Mouse (Mus musculus) activated CD4-positive, CD25-positive, alpha-beta regulatory T cell, adult 4 months (primary cell): ENCODE data around the gene Tln2. TPM values are rescaled to one million over a fixed set of nuclear protein-coding genes. Genes with fewer than 3 reads are reported as not detected.

Experiments
- ATAC-seq: one replicate; pipeline ENCODE4 v1.8.0; 2017
- polyA plus RNA-seq, 2 experiments: library from polyadenylated mRNA; unstranded; fragments of 100-300 nt; shearing (Covaris generic); gene quantifications; one replicate each; pipeline ENCODE4 v1.2.1; 2017

Tln2 gene
- polyA plus RNA-seq, 2 experiments from 2014 or later = 0.34 to 0.48 TPM

DNA sequence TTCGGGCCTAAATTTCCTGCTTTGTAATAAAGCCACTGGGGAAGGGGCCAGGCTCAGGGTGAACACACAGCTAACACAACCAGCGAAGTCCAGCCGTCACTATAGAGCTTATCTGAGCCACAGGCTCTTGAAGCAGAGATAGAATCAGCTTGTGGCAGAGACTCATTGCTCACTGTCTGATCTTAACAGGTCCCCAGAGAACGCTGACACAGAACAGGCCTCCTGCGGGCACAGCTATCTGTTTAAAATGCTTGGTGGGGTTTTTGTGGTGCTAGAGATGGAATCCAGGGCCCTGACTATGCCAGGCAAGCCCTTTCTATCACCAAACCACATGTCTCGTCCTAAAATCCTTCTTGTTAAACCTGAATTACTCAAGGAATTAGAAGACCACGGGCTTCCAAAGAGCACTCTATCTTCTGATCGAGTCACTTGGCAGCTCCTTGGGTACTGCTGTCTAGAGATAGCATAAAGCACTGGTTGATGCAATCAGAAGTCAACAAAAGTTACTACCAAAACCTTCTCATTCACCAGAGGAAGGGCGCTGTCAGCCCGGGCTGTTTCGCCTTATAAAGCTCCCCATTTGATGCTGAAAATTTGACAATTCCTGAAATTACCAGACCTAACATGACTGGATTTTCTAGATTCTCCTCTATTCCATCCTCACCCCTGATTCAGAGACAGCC is 95.9 kb downstream of the Tln2 start:
- ATAC-seq = no peak

DNA sequence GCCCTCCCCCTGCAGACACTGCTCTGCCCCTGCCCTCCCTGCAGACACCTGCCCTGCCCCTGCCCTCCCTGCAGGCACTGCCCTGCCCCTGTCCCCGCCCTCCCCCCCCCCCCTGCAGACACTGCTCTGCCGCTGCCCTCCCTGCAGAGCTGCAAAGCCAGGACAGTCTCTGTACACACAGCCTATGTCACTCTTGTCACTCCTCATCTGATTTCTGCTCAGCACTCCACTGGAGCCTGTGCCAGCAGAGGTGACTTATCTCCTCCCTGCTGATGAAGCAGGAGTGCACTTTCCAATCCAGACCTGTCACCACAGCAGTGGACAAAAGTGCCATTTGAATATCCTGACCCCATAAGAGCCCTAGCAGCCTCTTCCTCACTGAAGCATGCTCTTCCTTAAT is 118.0 kb downstream of the Tln2 start:
- no peak for ATAC-seq

DNA sequence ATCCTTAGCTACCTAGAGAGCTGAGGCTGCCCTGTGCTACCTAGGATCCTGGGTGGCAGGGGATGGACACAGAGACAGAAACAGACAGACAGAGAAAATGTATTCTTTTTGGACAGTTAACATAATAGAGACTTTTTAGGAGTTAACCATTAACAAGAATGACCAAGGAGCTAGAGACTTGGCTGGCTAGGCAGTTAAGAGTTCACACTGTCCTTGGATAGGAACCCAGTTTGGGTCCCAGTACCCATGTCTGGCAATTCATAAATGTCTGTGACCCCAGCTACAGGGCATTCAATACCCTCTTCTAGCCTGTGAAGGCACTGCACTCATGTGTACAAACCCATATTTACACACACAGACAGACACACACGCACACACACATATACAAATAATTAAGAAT is 122.0 kb downstream of the Tln2 start:
- no peak for ATAC-seq

DNA sequence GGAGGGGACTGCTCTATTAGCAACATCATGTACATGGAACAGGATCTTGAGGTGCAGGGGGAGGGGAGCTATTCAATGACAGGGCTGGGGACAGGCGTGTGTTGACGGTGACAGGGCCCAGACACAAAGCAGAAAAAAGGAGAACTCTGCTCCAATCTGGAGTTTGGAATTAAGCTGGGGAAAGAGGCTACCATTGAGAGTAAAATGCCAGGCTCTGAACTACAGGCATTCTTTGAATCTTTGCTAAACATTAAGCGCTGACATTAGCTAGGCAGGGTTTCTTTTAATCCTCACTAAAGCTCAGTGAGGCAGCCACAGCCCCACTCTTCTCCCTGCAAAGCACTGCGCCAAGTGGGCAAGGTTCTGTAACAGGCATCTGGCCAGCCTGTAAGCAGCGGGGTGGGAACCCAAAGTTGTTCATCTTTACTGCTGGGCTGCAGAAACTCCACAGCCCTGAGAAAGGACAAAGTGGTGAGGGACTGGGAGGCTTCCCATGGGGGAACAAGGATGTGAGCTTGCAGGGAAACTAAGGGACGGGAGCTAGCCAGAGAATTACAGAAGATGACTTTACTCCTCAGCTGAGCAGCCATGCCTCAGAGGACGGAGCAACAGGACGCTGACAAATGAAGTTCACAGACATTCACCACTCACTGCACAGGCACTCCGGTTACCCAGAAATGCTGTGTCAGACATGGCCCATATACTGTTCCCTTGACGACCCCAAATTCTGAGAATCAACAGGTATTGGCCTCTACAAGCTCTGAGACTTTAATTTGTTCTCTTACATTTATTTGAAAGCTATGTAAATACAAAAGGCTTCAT is 124.0 kb downstream of the Tln2 start:
- ATAC-seq = no peak

DNA sequence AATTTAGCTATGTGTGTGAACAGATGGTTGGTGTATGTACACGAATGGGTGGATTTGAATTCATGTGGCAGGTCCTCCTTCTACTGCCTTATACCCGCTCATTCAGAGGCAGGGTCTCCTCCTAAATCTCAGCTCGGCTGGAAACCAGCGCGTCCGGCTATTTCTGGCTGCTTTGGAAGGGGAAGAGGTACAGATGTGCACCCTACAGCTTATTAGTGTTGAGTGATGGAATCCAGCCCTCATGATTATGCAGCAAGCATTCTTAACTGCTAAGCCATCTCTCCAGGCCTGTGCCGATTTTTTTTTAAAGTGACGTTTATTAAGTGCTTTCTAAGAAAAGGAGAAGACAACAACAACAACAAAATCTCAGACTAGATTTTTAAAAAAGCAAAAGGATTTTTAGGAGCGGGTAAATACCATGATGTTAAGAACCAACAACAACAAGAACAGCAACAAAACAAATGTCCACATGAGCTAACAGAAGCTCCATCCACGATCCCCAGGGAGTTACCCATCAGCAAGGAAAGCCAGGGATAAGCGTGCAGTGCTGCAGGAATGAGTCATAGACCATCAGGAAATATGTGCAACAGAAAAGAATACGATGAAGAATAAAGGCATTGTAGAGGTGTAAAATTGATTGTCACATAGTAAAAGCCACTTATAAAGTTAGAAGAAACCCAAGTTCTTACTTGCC is 130.2 kb downstream of the Tln2 start:
- no peak for ATAC-seq

DNA sequence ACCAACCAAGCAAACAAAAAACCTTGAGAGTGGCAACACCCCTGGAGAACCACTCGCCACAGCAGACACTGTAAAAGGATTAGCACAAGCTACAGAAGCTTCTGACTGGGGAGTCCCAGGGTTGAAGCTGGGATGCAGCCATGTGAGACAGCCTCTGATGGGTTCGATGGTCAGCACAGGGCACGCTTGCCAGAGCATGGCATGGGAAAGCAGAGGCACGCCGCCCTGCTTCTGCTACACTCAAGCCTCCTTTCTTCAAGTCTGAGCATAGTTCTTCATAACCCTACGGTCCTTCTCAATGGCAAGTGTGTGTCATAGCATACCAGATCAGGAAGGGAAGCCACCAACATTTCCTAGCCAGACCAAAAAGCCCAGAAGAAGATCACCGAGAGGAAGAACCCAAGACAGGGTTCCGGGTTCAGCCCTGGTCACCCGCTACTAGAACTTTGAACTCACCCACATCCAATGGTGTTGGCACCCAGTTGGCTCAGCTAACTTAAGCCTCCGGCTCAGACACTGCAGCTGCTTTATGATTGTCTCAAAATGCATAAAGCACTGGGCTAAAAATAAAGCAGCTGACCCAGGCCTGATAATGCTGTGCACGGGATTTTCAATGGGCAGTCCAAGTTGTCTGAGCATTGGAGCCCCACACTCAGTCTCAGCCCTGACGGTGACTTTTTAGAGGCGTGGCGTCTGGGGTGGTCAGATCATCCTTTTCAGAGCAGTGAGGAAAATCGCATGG is 131.0 kb downstream of the Tln2 start:
- ATAC-seq = no peak

DNA sequence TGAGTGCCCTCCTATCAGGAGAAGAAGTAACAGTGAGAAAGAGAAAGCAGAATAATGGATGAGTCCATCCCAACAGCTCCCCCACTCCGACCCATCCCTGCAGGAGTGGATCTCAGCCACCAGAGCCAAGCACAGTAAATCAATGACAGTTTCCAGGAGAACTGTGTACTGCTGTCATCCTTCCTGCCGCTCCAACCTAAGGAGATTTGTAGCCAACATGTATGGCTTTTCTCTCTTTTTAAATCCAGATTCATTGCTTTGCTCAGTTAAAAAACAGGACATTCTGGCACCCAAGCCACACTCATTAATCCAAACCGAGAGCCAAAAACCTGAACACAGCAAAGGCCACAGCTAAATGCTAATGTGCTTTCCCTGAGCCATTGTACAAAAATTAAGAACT is 133.2 kb downstream of the Tln2 start:
- no peak for ATAC-seq

DNA sequence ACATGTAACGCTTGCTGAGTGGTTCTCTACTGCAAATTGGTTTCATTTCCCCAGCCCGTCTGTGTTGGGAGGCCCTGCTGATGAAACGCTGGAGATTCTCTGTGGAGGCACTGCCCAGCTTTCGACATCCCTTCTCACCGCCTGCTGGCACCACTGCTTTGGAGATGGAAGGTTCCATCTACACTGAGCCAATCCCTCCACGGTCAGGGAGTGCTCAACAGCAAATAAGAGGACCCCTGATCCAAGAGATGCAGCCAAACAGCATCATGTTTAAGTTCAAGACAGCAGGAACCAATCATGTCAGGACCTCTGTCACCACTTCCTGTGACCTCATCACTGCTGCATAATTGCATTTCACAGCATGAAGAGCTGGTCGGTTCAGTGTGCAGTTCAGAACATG is 135.4 kb downstream of the Tln2 start:
- ATAC-seq = no peak

DNA sequence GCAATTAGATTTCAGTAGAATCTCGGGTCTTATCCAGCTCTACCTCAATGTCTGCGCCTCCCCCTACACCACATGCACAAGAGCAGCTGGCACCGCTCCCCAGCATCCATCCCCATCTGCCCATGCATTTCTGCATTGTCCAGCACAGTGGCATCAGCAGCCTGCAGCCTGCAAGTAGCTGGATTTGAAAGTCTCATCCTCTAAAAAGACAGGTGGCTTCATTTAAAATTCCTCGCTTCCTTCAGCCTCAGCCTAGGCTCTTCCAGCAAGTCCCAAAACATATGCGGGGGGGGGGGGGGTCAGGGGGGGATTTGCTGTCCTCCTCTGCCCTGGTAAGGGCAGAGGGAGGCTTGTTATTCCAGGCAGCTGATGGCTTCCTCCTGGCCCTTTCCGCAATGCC is 141.4 kb downstream of the Tln2 start:
- ATAC-seq = no peak

DNA sequence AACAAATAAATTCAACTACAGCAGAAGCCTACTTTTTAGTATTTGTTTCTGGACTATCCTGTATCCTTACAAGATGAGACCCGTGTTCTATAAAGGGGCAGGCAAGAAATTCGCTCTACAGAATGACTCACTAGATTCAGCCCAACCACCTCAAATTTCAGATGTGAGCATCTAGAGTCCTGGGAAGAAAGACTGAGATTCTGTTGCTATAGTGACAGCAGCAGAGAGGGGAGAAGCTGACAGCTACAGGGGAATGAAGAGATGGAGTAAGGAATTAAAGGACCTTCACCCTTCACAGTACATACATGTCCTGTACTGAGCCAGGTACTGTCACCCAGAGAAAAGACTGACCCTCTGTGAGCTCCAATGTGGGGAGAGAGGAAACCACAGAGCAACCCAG is 148.8 kb downstream of the Tln2 start:
- ATAC-seq = no peak

DNA sequence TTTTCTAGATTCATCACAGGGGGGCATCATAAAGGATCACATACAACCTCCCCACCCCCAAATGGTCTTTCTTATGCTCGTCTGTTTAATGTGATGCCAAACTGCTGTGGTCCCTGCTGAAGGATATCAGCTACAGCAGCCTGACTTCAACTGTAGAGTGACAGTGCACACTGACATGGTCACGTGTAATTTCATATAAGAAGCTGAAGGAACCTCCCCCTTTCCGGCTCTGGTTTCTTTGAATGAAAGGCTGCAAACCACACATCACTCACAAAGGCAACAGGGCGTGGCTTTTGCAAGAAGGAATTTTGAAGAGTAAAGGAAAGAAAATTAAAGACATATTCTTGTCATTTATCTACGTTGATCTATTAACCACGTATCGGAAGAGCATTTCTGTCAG is 154.8 kb downstream of the Tln2 start:
- no peak for ATAC-seq

DNA sequence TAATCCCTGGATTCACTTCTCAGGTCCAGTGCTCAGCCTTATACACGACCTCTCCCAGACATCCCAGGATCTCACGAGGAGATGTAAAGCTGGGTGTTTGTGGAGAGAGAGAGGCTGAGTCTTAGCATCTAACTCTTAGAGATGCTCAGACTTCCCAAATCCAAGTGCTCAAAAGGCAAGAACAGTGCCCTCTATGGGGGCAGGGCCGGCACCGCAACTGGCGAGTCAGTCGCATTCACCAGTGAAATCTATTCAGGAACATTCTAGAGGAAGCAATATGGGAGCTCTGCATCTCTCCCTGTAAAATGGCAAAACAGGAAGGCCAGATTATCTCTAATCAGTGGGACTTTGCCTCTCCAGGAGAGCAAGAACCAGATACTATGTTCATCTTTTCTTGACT is 159.9 kb downstream of the Tln2 start:
- no peak for ATAC-seq

DNA sequence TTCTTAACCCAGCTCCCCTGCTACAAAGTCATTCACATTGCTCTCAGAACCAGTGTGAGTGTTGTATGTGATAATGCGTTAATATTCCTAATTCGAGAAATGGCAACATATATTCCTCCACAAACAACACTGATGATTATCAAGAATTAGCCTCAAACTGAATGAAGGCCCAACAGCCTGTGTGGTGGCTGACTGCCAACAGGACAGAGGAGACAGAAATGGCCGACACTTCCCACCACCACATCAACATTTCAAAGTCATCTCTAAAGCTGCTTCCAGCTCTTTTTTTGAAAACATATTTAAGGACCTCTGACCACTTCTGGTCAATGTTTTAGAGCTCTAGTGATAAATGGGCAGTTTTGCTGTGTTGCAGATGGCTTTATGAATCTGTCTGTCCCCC is 161.7 kb downstream of the Tln2 start:
- no peak for ATAC-seq

DNA sequence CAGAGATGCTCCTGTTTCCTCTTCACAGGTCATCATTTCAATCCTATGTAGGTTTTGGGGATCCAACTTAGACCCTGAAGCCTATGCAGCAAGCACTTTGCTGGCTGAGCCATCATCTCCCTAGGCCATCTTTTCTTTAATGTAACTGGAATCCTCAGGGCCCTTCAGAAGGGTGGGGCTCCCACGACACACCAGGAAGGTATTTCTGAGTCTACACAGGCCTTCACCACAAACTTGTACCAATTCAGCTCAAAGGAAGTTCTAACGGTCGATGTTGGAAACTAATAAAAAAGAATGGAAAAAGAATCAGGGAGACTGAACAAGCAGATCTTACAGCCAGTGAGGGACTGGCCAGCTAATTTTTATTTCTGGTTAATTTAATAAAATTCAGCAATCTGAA is 163.1 kb downstream of the Tln2 start:
- no peak for ATAC-seq

DNA sequence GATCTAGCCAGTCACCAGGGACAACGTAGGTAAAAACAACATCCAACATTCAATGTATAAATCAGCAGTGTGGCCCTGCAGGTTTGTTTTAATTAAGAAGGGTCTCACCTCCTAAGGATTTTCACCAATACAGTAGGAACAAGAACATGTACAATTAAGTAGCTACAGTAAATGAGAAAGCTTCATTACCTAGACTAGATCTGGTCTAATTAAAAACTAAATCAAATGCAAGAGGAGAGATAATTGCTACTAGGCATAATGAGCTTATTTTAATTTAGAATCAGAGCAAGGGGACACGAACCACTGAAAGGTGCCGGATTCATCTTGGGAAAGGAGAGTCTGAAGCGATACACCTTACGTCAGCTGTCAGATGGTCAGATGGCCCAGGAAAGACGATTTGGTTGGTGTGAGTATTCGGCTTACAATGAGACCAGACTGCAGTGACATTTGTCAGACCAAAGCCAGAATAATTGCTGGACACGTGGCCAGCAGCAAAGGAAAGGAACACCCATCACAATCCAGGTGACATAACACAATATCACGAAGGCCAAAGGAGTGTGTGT is 175.4 kb downstream of the Tln2 start:
- no peak for ATAC-seq

DNA sequence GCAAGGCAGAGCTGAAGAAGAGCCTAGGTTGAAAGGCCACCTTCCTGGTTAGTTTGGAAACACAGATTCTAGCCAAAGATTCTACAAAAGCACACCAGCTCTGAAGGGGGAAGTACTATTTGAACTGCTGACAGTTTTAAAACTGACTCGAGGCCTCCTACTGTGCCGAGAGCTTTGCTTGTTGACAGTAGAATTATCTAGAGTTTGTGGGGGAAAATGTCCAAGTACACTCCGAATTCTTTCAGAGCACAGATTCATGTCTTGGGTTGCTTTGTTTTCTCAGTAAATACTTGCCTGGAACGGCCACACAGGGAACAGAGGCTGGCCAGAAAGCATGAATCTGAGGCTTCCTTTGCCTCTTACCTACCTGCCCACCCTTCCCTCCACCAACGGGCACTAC is 179.4 kb downstream of the Tln2 start:
- no peak for ATAC-seq

DNA sequence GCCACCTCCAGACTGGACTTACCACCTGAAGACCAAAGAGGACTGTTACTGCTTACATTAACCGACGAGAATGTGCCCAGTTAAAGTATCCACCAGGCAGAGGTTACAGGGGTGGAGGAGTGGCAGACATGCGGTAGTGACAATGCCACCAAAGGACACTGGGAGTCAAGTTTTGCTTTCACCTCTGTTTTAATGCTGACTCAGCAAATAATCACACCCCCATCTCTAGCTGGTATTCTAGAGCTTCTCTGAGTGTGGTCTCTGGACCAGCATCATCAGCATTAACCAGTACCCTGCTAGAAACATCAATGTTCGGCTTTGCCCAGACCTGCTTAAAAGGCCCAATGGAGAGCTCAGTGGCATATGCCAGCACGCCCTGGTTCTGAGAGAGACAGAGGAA is 180.7 kb downstream of the Tln2 start:
- no peak for ATAC-seq

DNA sequence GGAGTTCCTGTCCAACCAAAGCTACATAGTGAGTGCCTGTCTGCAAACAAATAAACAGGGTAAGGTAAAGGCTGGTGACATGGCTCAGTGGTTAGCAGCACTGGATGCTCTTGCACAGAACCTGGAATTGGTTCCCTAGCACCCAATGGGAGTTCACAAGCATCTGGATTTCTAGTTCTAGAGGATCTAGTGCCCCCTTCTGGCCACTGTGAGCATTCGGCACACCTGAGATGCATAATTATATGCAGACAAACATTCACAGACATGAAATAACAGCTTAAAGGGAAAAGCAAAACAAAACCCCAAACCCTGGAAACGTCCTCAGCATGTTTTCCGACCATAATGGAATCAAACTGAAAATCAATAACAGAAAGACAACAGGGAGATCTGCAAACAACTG is 191.4 kb downstream of the Tln2 start:
- no peak for ATAC-seq

DNA sequence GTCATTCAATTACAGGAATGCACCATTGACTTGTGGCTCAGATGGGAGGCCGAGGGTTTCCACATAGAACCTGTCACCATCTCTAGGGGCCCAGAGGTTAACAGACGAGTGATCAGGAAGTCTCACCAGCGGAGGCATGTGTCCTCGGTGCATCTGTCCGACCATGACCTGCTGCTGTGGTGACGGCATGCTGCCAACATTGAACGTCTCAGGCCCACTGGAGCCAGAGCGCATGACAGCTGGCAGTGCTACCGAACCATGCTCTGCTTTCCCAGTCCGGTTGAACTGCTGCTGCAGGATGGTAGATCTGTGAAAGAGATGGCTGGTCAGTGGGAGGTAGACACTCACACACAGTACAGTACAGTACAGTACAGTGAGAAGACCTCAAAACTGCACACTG is 197.0 kb downstream of the Tln2 start:
- no peak for ATAC-seq

DNA sequence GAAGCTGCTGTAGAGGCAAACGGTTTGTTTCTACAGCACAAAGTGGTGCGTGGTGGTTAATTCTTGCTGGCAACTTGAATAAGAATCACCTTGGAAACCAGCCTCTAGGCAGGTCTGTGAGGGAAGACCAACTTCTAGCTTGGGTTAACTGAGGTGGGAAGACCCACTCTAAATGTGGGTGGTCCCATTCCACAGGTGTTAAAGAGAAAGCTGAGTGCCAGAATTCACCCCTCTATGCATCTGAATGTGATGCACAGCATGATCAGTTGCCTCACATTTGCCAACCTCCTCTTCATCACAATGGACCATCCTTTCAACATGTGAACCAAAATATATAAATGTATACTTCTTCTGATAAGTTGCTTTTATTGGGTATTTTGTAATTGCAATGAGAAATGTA is 197.4 kb downstream of the Tln2 start:
- ATAC-seq = no peak

DNA sequence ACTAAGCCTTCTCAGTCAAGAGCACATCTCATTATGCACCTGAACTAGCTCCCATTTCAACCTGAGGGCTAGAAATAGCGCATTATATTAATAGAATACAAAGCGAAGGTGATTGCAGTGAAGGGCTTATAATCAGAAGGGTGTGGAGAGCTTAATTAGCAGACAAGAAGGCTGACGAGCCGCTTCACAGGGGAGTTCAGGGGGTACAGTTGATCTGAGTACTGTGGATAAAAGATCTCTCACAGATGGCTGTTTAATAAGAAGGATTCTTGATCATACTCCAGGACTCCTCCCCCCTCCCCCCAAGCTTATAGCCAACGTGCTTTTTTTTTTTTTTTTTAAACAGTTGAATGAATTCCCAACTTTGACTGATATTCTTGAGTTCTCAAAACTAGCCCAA is 198.0 kb downstream of the Tln2 start:
- no peak for ATAC-seq

DNA sequence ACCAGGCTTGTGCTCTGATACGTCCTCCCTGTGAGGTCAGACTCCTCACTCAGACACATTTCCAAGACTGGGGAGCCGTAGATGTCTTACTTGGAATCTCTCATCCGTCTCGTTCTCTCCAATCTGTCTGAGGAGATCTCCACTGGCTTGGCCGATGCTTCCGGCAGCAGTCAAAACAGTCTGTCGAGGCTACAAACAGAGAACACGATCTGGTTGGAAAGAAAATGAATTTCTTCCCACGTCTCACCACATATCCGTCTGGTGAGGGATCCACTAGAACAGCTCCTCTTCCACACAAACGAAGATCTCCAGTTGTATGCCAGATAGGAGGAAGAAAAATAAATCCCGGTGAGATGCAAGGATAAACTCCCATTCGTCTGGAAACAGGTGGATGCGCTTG is 205.1 kb downstream of the Tln2 start:
- ATAC-seq = no peak

DNA sequence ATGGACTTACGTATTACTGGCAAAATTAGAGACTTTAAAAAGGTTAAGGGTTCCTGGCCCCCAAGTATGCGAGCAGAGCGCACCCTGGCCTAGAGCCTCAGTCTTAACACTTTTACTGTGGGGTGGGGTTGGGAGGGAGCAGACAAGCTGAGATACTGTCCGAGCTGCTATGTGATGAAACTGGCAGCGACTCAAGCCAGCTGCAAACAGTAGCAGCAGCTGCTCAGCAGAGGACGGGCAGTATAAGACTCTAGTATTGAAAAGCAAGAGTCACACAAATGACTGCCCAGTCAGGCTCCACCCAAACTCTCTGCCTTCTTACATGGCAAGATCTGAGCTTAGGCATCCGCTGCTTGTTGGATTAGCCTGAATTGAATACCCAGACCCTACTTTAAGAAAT is 206.1 kb downstream of the Tln2 start:
- no peak for ATAC-seq
